Mouse (Mus musculus) monocyte, adult 2 months (primary cell): ENCODE data around the gene Eya2.
"Not testable (repeated sequence)": the region's sequence is repeated elsewhere in the genome, so short reads cannot be mapped to it uniquely, and the experiment has no call there.

ENCODE experiments used
- DNase-seq, 2 experiments: peaks; one replicate each; pipeline ENCODE4 v3.0.0; 2022; ENCODE audit warnings: low spot score in 2 of 2, low read depth in 1 of 2

The Eya2 gene

GRCm38 (mm10) chr2:165759421-165759985 lies 164.7 kb downstream of the Eya2 start:
- DNase-seq: no peak

- DNase-seq: no peak
Measured at GRCm38 (mm10) chr2:165768805-165769358, 174.1 kb downstream of the Eya2 start.

DNA sequence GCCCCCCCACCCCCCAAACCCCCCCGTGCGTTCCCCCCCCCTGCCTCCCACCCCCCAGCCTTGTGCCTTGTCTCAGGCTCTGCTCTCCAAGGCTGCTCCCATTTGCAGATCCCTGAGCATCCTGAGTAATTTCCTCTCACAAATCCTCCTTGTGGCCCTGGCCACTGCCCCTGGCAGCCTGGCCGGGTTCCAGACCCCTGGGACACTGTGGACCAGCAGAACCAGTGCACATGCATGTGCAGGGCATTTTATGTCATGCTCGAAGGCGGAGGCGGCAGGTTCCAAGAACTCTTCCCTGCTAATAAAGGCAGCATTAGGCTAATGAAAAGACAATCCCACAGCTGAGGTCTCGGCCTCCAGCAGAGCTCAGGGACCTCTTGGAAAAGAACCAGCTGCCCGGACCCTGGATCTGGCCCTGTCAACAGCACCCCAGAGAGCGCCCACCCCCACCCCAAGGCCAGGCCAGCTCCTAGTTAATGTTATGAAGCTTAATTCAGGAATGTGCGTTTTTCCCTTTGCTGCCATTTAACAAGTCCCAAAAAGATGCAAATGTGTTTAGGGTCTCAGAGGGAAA lies 174.6 kb downstream of the Eya2 start:
- DNase-seq: no peak

DNA sequence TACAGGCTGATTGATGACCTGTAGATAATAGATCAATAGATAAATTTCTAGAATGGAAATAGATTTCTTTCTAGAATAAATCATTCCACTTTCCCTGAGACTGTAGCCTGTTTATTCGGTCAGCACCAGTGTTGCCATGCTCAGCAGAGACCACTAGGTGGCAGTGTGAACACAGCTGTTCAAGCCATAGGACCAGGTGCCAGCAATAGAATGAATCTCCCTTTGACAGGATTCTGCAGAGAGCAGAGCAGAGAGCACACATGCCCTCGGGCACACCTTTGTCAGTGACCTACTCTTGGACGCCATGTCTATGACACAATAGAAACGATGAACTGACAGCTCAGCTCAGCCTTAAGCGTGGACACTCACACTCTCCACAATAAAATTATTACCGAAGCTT lies 184.1 kb downstream of the Eya2 start:
- peak; percentile 28 to 35 for DNase-seq

GRCm38 (mm10) chr2:165782324-165782723 lies 187.5 kb downstream of the Eya2 start:
- DNase-seq: peak; percentile 17 to 54

- DNase-seq: no peak
Measured at GRCm38 (mm10) chr2:165785312-165786036, 190.6 kb downstream of the Eya2 start.

- DNase-seq: no peak
Measured at GRCm38 (mm10) chr2:165786467-165786866, 191.6 kb downstream of the Eya2 start.

GRCm38 (mm10) chr2:165788005-165788404 lies 193.2 kb downstream of the Eya2 start:
- DNase-seq: no peak

GRCm38 (mm10) chr2:165788796-165789195 lies 194.0 kb downstream of the Eya2 start:
- DNase-seq: no peak

GRCm38 (mm10) chr2:165789667-165790066 lies 194.8 kb downstream of the Eya2 start:
- no peak for DNase-seq

GRCm38 (mm10) chr2:165791026-165791425 lies 196.2 kb downstream of the Eya2 start:
- no peak for DNase-seq

DNA sequence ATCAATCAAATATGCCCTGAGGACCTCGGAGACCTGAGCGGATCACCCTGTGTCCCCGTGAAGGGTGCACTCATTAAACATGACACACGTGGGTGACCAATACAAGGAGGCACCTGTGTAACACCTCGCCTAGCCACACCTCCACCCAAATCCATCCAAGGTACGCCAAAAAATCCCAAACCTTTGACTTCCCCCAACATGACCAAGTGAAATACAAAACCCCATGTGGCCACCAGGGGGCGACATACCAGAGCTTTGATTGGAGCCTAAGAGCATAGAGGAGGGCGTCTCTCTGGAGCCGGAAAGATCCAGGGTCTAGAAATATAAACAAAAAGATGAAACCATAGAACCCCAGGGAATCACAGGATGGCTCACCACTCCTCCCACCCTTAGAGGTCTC lies 196.8 kb downstream of the Eya2 start:
- DNase-seq: peak; percentile 19 to 45

- no peak for DNase-seq
Measured at GRCm38 (mm10) chr2:165792431-165793282, 197.8 kb downstream of the Eya2 start.

DNA sequence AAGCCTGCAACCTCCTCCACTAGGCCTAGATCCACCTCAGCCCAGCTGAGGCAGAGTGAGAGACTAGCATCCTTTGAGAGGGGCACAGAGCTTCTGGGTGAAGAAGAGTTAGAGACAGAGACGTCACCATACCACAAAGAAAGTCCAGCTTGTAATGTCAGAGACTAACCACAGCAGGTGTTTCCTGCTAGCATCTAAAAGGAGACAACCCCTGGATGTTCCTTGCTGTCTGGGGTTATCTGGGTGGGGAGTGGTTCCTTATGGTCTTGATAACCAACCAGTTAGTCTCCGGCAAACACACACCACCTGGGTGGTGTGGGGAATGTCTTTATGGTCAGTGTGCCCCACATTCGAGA lies 198.4 kb downstream of the Eya2 start:
- no peak for DNase-seq

DNA sequence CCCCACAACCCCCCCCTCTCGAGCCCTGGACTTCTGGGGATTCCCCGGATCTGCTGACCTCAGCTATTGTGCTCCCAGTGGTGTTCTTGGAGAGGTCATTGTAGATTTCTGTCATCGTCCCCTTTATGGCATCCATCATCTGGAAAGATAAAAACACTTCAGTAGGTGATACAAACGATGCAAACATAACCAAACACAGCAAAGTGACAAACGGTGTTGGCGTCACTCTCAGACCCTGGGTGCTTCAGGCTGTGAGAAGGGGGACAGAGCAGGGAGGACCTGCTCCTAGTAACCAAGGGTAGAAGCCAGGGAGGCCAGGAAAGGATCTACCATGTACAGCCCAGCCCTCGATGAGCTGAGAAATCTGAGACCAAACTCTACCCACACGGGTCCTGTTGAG lies 203.0 kb downstream of the Eya2 start:
- no peak for DNase-seq

DNA sequence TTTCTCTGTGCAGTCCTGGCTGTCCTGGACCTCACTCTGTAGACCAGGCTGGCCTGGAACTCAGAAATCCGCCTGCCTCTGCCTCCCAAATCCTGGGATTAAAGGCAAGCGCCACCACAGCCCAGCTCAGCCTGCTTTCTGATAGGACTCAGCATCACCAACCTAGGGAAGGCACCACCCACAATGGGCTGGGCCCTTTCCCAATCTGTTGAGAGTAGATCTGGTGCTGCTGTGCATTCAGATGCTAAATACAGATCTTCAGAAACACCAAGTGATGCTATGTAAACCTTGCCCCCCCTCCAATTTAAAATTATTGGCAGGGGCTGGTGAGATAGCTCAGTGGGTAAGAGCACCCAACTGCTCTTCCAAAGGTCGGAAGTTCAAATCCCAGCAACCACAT lies 205.3 kb downstream of the Eya2 start:
- not testable (repeated sequence) for DNase-seq

DNA sequence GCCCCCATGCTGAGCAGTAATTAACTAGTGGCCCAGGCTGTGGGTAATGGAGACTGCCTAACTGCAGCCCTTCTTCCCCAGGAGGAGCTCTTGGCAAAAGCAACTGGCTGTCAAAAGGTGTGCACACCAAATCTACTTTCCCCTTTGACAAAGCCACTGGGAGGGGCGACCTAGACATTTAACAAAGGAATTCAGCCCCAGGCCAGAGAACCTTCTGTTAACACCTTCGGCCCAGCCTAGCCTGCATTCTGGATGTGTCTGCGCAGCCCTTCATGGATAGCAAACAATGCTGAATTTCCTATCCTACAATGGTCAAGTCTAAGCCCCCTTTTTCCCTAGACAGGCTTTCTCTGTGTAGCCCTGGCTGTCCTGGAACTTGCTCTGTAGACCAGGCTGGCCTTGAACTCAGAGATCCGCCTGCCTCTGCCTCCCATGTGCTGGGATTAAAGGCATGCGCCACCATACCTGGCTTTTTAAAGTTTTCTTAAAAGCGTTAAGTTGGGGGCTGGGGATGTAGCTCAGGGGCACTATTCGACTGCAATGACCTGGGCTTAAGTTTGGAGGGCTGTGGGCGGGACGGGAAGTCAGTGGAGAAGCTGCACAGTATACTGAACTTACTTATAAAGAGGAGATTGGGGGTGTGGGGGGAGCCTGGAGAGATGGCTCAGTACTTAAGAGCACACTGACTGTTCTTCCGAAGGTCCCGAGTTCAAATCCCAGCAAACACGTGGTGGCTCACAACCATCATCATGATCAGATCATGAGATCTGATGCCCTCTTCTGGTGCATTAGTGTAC lies 213.5 kb downstream of the Eya2 start:
- no peak for DNase-seq

DNA sequence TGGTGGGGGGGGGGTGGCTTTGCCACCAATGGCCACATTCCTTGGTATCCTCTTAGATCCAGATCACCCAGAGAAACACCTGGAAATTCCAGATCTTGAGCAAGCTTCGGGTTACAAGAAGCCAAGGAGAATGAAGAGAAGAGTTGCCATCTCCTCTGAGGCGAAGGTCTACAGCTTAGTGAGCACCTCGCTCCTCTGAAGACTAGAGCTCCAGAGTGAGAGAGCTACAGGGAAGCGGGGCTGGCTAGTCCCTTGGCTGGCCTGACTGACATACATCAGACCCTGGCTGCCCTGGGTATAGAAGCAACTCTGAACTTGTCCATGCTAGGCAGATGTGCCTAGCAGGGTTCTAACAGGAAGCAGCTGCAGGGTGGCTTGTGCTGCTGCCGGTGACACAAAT lies 214.3 kb downstream of the Eya2 start:
- no peak for DNase-seq

DNA sequence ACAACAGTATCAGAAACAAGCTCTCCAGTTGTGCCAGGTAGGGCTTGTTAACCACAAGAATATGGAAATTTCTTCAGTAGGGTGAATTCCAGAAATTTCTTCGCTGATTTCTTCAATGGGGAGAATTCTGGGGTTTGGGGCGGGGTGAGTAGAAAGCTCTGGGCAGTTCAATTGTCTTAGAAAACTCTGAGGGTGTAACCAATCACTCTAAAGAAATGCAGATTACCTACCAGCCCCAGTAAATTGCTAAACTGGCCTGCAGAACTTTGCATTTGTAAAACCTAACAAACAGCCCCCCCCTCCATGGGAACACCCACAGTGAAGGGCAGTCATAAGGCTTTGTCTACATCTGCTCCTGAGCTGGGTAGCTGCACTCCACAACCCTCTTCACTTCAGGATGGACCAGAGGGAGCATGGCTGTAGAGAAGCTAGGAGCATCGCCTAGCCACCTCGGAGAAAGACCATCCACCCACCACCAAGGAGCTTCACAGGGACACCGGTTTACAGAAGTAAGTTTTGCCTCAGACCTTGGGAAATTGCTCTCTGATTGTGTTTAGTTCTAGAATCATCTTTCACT lies 215.2 kb downstream of the Eya2 start:
- DNase-seq: no peak

DNA sequence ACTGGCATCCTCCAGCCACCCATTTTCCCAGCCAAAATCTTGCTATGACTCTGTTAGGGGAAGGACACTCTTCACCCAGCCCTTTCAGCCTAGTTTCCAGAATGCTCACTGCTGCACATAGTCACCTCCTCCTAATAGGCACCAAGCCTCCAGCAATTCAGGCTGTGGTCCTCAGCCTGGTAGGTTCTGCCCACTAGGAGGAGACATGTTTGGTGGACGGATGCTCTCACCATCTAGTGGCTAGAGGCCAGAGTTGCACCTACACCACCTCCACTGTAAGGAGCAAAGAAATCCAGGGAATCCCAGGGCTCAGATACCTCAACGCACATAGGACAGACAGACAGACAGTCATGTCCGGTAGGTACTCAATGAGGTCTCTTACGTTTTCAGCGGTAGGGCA lies 216.7 kb downstream of the Eya2 start:
- DNase-seq: peak in 1 of 2 experiments; percentile 48
